Mouse (Mus musculus): Measurements from ENCODE around the gene Ric1.
A peak's percentile ranks its signal among the peaks of the same experiment; 100 is the strongest.

The Ric1 gene

DNA sequence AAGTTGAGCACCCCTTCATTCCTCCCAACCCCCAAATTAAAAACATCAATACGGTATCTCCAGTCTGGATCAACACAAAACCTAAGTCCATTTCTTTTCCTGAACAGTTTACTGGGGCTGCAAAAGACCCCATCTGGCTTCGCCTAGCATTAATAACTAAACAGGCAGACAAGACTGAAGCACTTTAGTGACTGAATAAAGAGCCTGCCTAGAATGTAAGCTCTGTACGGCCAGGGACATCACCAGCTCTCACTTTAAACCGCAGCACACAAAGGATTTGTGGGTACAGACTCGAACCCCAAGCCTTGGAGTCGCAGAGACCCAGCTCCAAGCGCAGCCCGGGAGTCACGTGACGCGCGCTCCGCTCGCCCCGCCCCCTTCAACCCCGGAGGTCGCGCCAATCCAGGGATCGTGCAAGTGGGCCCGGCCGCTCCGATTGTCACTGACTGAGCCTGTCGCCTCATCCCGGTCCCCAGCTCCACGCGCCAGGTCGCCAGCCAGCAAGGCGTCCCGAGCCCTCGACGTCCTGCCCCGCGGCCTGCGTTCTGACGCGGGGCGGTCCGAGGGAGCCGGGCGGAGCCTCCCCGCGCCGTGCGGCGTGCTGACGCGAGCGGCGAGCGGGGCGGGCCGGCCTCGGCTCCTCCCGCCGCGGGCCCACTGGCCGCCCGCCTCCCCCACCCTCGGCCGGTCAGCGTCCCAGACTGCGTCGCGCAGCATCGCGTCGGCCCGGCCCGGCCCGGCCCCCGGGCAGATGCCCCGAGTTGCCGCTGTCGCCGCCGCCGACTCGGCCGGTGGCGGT lies at the start of gene Ric1:
TSS of gene Ric1 (plus strand) at position 646 of the 799 bp plus-strand sequence.
- DNase-seq (ENCODE audit: low read depth, low spot score) = peak; percentile 88

DNA sequence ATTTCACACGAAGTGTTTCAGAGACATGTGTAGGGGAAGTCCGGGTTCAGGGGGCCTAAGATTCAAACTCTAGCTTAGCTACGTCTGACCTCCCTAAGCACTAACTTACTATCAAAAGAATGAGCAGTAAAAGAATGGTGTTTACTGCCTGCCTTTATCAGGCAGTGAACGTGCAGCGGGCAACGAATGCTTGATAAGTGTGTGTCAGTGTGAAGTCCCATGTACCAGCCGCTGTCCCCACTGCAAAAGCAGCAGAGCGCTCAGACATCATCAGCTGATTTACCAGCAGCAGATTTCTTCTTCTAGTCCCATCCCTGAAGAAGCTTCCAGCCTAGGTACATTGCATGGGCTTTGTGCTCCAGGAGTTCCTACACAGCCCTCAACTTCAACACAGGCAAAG lies 49.7 kb upstream of the Ric1 start:
- no peak for DNase-seq (ENCODE audit: low read depth, low spot score)

DNA sequence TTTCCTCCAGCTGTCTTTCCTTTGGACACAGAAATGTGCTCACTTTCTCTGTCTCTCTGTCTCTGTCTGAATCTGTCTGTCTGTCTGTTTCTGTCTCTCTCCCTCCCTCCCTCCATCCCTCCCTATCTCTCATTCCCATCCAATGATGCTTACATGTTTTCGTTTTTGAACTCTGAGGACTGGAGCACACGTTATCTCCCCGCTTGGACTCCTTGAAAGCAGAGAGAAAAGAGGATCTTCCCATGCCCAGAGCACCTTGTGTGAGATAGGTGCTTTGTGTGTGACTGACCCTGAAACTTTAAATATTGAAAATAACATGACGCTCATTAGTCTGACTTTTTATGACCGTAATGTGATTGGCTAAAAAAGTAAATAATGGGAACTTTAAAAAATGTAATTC lies 49.1 kb upstream of the Ric1 start:
- no peak for DNase-seq (ENCODE audit: low read depth, low spot score)

DNA sequence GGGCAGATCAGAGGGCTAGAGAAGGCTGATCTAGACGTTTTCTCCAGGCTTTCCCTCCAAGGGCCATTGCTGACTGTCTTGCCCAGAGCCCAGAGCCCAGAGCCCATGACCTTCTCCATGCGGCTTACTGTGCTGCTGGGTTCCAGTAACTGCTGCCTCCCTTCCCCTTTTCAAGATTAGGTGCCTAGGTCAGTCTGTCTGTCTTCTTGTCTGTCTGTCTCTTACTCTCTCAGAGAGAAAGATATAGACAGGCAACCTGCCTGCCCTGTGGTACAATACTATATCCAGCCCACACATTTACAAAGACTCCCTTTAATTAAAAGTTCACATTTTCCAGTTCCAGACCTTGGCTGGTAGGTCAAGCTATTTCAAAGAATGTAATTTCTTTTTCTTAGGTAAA lies 47.3 kb upstream of the Ric1 start:
- no peak for DNase-seq (ENCODE audit: low read depth, low spot score)

DNA sequence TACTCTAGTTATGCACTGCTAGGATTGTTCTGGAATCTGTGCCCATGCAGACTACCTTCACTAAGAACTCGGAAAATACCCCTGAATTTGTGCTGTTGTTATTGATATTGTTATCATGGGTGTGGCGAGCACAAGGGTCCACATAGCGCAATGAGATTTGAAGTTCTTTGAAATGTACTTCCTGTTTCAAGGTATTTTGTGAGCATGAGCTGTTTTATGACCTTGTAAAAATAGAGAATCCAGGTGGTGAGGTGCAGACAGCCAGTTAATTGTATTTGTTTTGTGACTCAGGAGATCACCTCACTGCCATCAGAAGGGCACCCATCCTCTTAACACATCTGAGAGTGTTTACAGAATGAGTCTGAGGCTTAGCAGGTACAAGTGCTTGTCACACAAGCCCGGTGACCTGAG lies 46.9 kb upstream of the Ric1 start:
- peak; percentile 29 for DNase-seq (ENCODE audit: low read depth, low spot score)

DNA sequence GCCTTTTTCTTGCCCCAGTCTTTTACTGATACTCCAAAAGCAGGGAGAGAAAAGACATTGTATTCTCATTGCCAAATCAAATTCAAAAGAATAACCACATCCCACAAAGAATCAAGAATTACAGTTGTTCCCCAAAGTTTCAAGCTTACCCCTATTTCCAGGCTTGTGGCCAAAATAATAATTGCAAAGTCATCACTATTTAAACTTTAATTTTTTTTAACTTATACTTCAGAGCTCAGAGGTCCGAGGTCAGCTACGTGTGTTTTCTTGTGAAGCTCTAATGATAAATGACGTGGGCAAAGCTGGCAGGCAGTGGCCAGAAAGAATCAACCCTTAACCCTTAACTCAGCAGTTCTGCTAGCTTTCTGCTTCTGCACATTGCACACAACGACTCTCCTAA lies 43.5 kb upstream of the Ric1 start:
- DNase-seq (ENCODE audit: low read depth, low spot score) = no peak

DNA sequence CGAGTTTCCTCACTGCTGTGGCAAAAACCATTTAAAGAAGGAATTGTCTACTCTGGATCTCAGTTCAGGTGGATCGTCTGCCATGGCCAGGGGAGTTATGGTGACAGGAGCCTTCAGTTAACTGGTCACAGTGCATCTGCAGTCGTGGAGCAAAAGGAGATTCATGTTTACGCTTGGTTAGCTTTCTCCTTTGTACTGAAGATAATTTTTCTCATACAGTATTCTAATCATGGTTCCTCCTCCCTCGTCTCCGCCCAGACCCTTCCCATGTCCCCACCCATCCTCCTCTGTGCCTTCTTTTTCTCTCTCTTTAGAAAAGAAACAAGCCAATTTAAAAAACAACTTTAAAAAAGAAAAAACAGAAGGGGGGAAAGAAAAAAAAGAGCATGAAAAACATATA lies 40.5 kb upstream of the Ric1 start:
- no peak for DNase-seq (ENCODE audit: low read depth, low spot score)

DNA sequence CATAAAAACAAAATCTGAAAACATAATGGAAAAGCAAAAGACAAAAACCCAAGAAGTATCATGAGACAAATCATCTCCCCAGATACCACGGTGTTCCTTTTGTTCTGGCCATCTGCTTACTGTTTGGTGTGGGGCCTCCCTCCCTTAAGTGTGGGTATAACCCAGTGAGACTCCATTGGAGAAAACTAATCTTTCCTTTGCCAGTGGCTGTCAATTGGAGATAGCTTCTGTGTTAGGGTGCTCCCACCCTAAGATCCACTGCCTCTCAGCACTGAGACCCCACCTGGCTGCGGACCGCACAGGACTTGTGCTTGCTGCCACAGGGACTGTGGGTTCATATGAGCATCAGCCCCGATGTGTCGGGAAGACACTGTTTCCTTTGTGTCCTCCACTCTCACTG lies 39.9 kb upstream of the Ric1 start:
- DNase-seq (ENCODE audit: low read depth, low spot score) = no peak

DNA sequence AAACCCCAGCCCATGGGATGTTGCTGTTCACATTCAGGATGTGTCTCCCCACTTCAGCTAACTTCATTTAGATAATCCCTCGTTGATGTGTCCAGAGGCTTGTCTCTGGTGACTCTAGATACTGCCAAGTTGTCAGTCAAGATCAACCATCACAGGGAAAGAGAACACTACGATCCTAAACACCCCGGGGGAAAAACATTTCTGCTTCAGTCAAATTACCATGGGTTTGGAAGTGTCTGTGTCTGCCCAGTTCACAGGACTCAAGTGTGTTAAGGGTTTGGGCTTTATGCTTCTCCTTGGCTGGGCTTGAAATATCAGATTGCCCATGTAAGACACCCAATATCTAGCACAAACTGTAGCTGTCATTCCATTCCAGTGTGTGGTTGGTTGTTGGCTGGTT lies 39.4 kb upstream of the Ric1 start:
- DNase-seq (ENCODE audit: low read depth, low spot score) = no peak

DNA sequence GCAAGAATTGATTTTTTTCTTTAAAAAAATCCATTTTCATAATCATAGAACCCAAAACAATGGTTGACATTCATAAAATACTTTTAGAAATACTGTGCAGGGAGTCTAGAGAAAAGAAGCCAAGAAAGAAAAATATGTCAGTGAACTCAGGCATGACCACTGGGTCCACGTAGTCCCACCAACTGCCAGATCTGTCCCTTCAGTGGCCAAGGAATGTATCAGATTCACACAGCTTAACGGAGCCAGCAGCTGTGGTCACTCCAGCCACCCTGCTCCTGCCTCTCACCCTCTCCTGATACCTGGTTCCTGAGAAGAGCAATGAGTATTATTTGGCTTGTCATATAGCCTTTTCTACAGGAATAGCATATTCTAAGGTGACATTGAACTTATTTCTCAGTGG lies 38.7 kb upstream of the Ric1 start:
- no peak for DNase-seq (ENCODE audit: low read depth, low spot score)

DNA sequence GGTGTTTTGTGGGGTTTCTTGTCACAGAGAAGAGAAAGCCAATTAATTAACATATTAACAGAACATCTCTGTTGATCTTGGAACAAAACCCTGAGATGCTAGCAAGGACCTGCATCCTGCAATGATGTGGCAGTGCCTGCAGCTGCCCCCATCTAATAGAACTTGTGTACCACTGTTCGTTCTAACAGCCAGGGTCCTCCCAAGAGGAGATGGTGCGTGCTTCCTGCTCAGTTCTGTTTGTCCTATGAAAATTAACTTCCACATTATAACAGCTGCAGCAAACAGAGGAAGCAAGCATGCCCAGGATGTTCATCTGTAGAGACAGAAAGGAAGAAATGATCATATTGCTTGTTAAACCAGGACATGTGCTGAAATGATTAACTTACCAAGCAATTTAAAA lies 37.5 kb upstream of the Ric1 start:
- DNase-seq (ENCODE audit: low read depth, low spot score) = no peak

DNA sequence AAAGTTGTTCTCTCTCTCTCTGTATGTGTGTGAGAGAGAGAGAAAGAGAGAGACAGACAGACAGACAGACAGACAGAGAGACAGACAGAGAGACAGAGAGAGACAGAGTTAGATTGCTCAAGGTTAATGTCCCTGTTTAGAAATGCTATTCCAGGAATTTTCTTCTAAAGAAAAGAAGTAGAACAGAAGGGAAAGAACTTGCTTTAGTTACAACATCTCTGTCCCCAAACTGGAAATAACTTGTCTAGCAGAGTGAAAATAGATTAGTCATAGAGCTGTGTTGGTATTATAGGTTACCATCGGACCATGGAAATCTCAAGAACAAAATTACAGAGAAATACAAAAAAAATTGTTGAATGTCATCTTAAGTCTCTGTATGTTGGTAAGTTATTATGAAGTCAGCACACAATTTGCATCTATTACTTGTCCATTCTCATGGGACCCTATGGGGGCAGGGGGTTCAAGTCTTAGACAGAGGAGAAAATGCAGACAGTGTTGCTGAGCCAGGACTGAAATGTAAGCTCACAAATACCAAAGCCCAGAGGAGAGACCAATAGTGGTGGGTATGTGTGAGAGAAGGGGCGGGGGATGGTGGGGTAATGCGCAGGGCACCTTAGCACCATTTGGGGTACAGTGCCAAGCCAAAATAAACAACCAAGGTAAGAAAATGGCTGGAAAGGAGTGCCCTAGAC lies 36.7 kb upstream of the Ric1 start:
- DNase-seq (ENCODE audit: low read depth, low spot score) = no peak

DNA sequence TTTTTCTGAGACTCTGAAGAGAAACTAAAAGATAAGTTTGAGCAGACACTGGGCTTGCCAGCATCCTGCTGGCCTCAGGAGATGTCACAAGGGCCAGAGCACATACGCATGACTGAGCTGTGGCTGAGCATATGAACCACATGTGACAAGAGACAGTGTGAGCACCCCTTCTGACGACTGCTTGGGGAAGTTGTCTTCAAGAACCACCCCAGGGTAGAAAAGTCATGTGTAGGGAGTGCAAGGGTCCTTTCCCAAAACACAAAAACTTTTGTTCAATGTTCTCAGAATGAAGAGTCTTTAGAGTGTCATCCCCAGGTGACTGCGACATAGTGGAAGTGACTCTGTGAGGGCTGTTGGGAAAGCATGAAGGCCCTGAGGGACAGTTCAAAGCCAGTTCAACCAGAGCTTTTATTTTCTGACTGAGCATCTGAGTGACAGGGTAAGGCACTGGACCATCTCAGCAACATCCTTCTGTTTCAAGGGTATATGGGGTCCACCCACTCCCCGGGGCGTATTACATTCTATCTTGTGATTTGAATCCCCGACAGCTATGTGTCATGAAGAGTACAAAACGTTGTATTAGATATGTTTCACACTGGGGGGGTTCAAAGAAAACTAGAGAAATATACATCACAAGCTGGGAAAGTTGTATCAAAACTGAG lies 35.4 kb upstream of the Ric1 start:
- DNase-seq (ENCODE audit: low read depth, low spot score) = no peak

DNA sequence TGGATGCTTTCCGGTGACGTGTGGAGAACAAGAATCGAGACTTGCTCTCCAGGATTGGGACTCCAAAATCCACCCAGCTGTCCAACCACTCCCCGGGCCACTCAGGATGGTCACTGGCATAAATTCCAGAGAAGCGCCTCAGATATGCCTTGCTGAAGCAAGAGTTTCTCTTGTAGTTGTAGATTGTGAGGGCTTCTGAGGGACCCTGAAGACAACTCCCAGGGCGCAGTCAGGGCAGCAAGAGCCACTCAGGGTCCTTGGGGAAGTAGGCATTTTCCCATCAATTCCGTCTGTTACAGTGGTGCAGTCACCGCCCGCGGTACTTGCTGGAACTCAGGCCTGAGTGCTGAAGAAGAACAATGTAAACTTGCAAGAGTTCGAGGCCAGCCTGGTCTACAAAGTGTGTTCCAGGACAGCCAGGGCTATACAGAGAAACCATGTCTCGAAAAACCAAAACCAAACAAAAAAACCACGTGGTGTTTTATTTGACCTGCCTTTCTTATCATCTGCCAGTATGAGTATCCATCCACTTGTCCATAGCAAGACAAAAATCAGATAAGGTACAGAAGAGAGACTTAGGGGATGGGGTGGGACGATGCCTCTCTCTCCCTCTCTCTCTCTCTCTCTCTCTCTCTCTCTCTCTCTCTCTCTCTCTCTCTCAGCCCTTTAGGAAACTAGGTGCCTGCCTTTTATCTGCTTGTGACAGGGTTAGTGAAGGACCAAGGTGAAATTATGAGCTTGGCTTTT lies 34.6 kb upstream of the Ric1 start:
- no peak for DNase-seq (ENCODE audit: low read depth, low spot score)

DNA sequence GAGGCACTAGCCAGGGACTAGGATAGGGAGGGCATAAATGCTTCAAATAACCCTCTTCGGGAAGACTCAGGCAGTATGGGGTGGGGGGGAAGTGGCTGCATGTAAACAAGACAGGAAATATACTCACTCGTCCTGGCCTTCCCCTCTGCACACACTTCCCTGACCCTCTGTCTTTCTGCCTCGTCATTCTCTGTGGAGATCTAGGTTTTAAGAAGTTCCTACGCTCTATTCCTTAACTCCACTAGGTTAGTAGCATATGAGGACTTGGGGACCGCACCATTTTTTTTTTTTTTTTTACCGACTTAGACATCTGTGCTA lies 34.0 kb upstream of the Ric1 start:
- no peak for DNase-seq (ENCODE audit: low read depth, low spot score)

DNA sequence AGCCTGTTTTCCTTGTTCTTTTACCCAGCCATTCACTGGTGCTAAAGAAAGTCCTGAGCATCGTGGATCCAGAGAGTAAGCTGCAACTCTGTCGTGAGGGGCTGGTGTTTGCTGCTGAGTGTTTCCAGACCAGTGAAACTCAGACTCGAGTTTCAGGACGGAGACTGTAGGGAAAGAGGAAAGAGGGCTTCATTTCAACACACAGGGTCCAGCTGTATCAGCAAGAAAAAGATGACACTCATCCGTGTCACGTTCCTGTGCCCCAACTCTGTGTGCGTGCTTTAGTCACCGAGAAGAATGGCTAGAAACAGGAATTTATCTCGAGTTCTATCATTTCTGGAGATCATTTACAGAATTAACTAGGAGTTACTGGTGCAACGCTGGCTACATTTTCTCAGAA lies 33.7 kb upstream of the Ric1 start:
- DNase-seq (ENCODE audit: low read depth, low spot score) = no peak

DNA sequence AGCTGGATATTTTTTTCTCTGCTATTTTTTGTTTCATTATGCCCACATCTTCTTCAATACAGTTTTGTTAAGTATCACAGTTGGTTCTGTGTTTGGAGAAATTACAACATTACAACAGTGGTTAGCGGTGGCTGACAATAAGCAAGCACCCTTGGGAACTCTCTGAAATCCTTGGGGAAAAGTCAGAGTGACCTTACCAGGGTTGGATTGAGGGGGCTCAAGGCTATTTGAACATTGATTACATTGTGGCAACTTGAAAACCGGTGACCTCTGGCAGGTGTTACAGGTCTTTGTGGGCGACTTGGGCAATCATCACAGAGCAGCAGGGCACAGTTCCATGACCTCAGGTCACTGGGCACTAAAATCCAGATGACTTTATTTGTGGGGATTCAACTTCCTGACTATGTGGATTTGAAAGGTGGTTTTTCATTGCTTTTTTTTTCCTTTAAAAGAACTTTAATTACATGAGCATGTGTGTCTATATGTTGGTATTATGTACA lies 32.2 kb upstream of the Ric1 start:
- DNase-seq (ENCODE audit: low read depth, low spot score) = no peak

DNA sequence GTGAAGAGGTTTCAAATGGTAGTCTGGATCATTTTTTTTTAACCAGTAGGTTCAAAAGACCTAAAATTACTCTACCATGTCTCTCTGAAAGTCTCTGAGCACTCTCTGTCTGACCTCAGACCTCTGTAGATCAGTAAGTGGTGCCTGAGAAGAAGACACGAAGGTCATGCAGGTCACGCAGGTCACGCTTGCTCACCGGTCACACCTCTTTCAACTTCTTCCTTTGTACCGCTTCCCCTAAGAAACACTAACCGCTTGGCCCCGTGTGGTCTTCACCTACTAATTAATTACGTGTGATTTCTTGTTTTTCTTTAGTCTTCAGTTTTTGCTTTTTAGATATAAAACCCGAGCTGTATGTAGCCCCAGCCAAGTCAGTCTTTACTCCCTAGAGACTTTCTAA lies 30.6 kb upstream of the Ric1 start:
- DNase-seq (ENCODE audit: low read depth, low spot score) = no peak

DNA sequence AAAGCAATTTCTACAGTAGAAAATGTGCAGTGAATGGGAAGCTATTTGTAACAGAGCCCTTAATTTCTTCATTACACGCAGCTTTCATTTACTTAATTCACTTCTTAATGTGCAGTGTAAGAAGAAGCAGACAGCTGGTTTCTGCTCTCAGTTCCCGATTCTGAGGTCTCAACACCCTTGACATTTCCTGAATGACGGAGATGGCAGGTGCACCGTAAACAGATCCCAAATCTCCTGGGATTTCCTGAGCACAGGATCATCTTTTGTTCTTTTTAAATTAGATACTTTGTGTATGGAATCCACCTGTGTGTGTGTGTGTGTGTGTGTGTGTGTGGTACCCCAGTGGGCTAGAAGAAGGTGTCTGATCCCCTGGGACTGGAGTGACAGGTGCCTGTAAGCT lies 27.6 kb upstream of the Ric1 start:
- DNase-seq (ENCODE audit: low read depth, low spot score) = no peak

DNA sequence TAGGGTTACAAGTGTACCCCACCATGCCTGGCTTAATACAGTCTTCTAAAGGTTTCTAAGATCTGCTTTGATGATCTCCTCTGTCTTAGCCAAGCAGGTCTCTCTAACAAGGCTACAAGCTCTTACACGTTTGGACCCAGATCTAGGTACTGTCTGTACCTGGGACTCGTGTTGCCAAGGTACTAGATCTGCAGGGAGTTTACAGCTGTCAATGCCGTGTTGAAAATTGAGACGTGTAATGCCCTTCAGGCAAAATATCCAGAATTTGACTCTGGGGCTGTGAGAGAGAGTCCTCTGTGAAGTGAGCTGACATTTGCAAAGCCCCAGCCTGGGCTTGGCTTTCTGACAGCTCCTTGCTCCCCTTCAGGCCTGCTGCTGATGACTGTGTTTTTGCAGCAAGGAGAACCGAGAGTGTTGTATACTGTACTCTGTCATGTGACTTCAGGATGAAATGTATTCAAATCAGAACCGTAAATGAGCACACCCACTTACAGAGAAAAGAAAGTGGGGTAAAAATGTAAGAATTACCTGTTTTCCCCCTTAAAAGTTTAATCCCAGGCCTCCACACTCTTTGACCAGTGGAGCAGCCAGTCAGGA lies 26.0 kb upstream of the Ric1 start:
- no peak for DNase-seq (ENCODE audit: low read depth, low spot score)

DNA sequence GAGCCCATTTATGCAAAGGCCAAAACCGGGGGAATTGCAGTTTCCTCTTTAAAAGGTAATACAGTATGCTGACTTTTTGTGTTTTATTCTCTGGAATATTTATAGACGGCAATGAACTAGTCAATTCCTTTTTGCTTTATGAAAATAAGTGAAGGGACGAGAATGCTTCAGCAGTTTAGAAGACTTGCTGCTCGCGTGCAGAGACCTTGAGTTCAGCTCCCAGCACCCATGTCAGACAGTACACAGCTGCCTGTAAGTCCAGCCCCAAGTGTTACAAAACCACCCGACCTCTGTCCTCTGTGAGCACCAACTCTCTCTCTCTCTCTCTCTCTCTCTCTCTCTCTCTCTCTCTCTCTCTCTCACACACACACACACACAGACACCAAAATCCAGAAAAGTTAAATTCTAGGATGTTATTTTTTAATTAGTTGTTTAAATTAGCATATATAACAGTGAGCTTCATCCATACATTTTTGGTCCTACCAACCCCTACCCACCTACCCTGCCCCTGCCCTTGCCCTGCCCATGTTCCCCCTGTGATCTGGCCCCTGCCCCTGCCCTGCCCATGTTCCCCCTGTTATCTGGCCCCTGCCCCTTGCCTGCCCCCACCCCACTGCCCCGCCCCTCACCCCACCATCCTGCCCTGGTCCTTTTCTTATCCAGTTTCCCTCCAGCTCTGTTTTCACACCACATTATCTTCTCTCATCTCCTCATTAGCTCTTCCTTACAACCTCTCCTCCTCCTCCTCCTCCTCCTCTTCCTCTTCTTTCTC lies 25.1 kb upstream of the Ric1 start:
- DNase-seq (ENCODE audit: low read depth, low spot score) = no peak
